Mouse (Mus musculus) heart, postnatal 0 days (tissue): Measurements from ENCODE around the gene Mpp6. TPM values are rescaled to one million over a fixed set of nuclear protein-coding genes. Genes with fewer than 3 reads are reported as not detected.
A peak's percentile ranks its signal among the peaks of the same experiment; 100 is the strongest.

Source experiments
- ATAC-seq: fragments of 200-750 bp; cut with Nextera tagmentation; 2 replicates; pipeline ENCODE4 v1.8.0; 2017; ENCODE audit warnings: low read depth, moderate number of reproducible peaks, moderate library complexity; ENCODE audit not compliant: insufficient read depth
- DNase-seq: peaks from one replicate; pipeline ENCODE4 v3.0.0-alpha.2; 2016; ENCODE audit warnings: low spot score
- H3K27ac ChIP-seq: fragments of 300-500 bp; sonication (generic); 2 replicates; pipeline ENCODE4 v1.5.1; 2014; ENCODE audit warnings: low read depth, mild to moderate bottlenecking
- H3K27me3 ChIP-seq: fragments of 300-500 bp; sonication (generic); 2 replicates; pipeline ENCODE4 v1.6.1; 2014; ENCODE audit warnings: low read length, mixed read lengths; ENCODE audit not compliant: control insufficient read depth, insufficient read depth
- H3K36me3 ChIP-seq: fragments of 300-500 bp; sonication (generic); replicated peaks from 2 replicates; pipeline ENCODE4 v1.6.1; 2014; ENCODE audit warnings: low read length, mixed read lengths; ENCODE audit not compliant: control insufficient read depth, insufficient read depth
- H3K4me1 ChIP-seq: fragments of 300-500 bp; sonication (generic); 2 replicates; pipeline ENCODE4 v1.6.1; 2014; ENCODE audit warnings: antibody characterized with exemption; ENCODE audit not compliant: control insufficient read depth, insufficient read depth
- H3K4me2 ChIP-seq: fragments of 300-500 bp; sonication (generic); 2 replicates; pipeline ENCODE4 v1.6.1; 2014; ENCODE audit warnings: low read depth, mild to moderate bottlenecking, low read length, moderate library complexity
- H3K4me3 ChIP-seq: fragments of 300-500 bp; sonication (generic); 2 replicates; pipeline ENCODE4 v1.5.1; 2014; ENCODE audit warnings: low read depth, low read length
- H3K9ac ChIP-seq: fragments of 300-500 bp; sonication (generic); replicated peaks from 2 replicates; pipeline ENCODE4 v1.6.1; 2014; ENCODE audit warnings: low read depth, low read length, mixed read lengths
- H3K9me3 ChIP-seq: fragments of 300-500 bp; sonication (generic); replicated peaks from 2 replicates; pipeline ENCODE4 v1.6.1; 2016; ENCODE audit warnings: low read length; ENCODE audit not compliant: control insufficient read depth
- CTCF ChIP-seq: IDR thresholded peaks from 2 replicates; pipeline ENCODE4 v1.5.1; 2016; ENCODE audit warnings: antibody characterized with exemption, control low read depth, low read depth
- EP300 ChIP-seq: IDR thresholded peaks from 2 replicates; pipeline ENCODE4 v1.6.1; 2016; ENCODE audit warnings: antibody characterized with exemption, low read depth
- WGBS: fragments of 180-500 bp; shearing (Covaris S2); extraction: QIAGEN DNeasy Blood & Tissue Kit; methylation state at CpG from one replicate; pipeline ENCODE4 v1.1.7; 2014; 5-methylcytosine and 5-hydroxymethylcytosine counted together
- polyA plus RNA-seq: library from polyadenylated mRNA; unstranded; fragments of >200 nt; fragmentation: Nextera tagmentation; extraction: Ambion mirVana; gene quantifications from 2 replicates; pipeline ENCODE4 v1.2.1, GENCODE M21; 2015
- total RNA-seq: library from RNA; depleted of rRNA; stranded (reverse); fragments of >200 nt; gene quantifications from 2 replicates; pipeline ENCODE4 v1.2.3, GENCODE M21; 2014; ENCODE audit warnings: low replicate concordance

The Mpp6 gene
- total and polyA plus RNA-seq, 2 experiments from 2014 or later, result 52.8 to 86.9 TPM

DNA sequence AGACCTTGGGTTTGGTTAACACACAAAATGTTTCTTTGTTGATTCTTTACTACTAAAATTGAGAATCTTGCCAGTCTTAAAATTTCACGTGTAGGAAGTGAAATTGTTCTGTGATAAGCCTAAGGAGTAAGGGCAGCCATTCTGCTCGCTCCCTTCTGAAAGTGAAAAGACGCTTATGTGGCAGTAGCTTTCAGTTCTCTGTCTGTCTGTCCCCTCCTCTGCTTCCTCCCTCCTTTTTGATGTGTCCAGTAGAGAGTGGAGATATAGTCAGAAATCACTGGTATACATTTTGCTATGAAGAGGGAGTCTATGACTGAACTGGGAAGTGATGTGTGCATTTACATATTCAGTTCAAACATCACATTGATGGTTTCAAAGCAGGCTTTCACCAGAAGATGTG, 82.8 kb downstream of the Mpp6 start:
- Histone ChIP-seq H3K27me3 (no peaks in the 10 kb centered on the region), H3K4me1 (peaks cover 8% of the 10 kb centered on the region; the same call in 1 of the 2 replicates), H3K9ac (no peak overlapping the region), H3K4me2 (no peak overlapping the region), H3K27ac (no peak overlapping the region), H3K36me3 (peaks cover 23% of the 10 kb centered on the region), H3K4me3 (no peak overlapping the region), H3K9me3 (no peaks in the 10 kb centered on the region)
- ATAC-seq, result no peak
- TF ChIP-seq EP300 (no peak), CTCF (no peak)
- 81% methylated on average over 3 of the region's 3 CpGs for WGBS
- no peak for DNase-seq

DNA sequence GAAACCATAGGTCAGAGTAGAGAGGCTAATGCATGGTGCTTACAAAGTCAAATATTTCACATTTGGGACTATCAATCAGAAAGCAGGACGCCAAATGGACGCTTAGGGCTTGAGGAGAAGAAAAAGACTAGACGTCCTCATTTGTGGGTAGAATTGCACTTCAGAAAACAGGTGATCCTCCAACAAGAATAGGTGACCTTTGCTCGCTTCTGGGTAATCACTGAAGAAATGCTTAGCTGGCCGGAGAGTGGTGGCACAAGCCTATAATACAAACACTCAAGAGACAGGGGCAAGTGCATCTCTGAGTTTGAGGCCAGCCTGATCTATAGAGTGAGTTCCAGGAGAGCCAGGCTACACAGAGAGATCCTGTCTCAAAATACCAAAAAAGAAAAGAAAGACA, 83.8 kb downstream of the Mpp6 start:
- Histone ChIP-seq H3K4me3 (no peak overlapping the region), H3K9me3 (no peaks in the 10 kb centered on the region), H3K27me3 (no peaks in the 10 kb centered on the region), H3K36me3 (peaks cover 23% of the 10 kb centered on the region), H3K9ac (no peak overlapping the region), H3K27ac (no peak overlapping the region), H3K4me1 (peaks cover 4% of the 10 kb centered on the region; the same call in 1 of the 2 replicates), H3K4me2 (no peak overlapping the region)
- DNase-seq (no peak), ATAC-seq (no peak)
- TF ChIP-seq EP300 (no peak), CTCF (no peak)
- WGBS, result 91% methylated on average over 5 of the region's 5 CpGs

DNA sequence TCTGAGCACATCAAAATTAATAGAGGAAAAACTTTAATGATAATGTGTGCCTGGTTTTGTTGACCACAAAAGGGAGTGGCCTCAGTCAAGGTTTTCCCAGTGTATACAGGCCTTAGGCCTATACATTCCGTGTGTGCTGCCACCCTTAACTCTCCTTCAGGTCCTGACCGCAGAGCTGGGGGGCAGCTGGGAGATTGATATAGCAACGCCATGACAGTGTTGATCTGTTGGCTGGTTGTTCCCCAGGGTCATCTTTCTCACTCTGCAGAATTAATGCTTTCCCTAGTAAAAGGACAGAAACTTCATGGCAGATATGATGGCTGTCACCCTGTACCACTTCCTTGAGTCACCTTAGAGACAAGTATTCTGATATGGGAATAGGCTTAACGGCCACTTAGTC, 94.3 kb downstream of the Mpp6 start:
- Histone ChIP-seq H3K4me3 (no peak overlapping the region), H3K27me3 (no peaks in the 10 kb centered on the region), H3K36me3 (no peaks in the 10 kb centered on the region), H3K4me1 (no peaks in the 10 kb centered on the region), H3K9me3 (no peaks in the 10 kb centered on the region), H3K27ac (no peak overlapping the region), H3K9ac (no peak overlapping the region), H3K4me2 (no peak overlapping the region)
- TF ChIP-seq CTCF (no peak), EP300 (no peak)
- WGBS, result 93% methylated on average over 4 of the region's 4 CpGs
- DNase-seq (no peak), ATAC-seq (no peak)

DNA sequence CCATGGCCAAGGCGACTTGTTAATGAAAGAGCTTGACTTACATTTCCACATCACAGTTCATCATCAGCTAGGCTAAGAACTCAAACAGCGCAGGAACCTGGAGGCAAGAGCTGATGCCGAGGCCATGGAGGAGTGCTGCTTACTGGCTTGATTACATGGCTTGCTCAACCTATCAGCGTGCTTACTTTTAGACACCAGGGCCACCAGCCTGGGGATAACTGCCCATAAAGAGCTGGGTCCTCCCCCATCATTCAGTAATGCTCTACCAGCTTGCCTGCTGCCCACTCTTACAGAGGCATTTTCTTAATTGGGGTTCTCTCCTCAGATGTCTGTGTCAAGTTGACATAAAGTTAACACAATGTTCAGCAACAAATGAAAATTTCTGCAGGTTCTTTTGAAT, 95.1 kb downstream of the Mpp6 start:
- H3K27ac ChIP-seq, result no peak overlapping the region
- no peak for ATAC-seq
- no peaks in the 10 kb centered on the region for H3K4me1 ChIP-seq
- no peak overlapping the region for H3K9ac ChIP-seq
- H3K36me3 ChIP-seq, result no peaks in the 10 kb centered on the region
- 87% methylated on average over 4 of the region's 4 CpGs for WGBS
- H3K9me3 ChIP-seq, result no peaks in the 10 kb centered on the region
- H3K4me3 ChIP-seq, result no peak overlapping the region
- no peaks in the 10 kb centered on the region for H3K27me3 ChIP-seq
- no peak overlapping the region for H3K4me2 ChIP-seq
- no peak for TF ChIP-seq CTCF
- no peak for DNase-seq

DNA sequence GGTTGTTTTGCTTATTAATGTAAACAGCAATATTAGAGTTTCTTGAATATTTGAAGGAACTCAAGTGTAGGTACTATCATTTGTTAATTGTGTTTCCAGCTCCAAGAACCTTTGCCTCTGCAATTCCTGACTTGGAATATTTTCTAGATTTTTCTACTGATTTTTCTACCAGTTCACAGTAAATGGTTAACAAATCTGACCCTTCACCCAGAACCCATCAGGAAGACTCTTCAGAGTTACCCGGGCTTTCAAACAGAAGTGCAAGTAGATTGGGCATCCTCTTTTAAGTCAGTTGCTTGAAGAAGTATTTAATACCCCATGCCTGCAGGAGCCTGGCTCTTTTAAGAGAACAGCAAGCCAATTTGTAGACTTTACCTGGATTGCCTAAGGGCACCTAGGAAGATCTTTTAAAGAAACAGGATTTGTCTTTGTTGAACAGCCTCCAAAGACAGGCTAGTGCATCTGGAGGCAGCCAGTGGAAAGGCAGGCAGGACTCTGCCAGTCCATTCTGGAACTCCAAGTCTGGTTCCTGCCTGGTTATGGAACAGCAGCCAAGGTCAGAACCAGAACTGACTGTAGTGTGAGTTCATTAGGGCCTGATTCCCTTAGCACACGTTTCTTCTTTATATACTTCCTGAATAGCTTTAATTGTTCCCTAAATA, 104.8 kb downstream of the Mpp6 start:
- DNase-seq (no peak), ATAC-seq (peak; percentile 24; the same call in 1 of the 2 replicates)
- Histone ChIP-seq H3K9me3 (no peaks in the 10 kb centered on the region), H3K4me2 (no peak overlapping the region), H3K36me3 (no peaks in the 10 kb centered on the region), H3K4me1 (peaks cover 7% of the 10 kb centered on the region), H3K27me3 (no peaks in the 10 kb centered on the region), H3K27ac (no peak overlapping the region), H3K9ac (no peak overlapping the region), H3K4me3 (no peak overlapping the region)
- TF ChIP-seq CTCF (no peak), EP300 (no peak)
- WGBS, result 39% methylated on average over 2 of the region's 2 CpGs

DNA sequence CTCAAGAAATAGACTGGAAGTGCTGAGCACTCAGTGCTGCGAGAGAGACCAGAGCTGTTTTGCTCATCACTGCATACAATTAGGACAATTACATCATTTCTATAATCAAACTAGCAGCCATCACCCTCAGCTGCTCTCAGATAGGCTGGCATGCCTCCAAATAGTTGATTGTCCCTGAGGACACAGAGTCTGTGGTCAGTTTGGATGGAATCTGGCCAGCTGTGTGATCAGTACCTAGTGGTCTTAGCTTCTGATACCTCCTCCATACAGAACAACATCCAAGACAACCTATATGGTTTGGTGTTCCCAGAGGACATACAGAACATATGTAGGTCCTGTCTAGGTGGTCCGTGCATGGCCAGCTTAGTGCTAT, 105.3 kb downstream of the Mpp6 start:
- H3K27ac ChIP-seq, result no peak overlapping the region
- ATAC-seq (peak; percentile 33; the same call in 1 of the 2 replicates), DNase-seq (no peak)
- H3K36me3 ChIP-seq, result no peaks in the 10 kb centered on the region
- no peak overlapping the region for H3K9ac ChIP-seq
- peaks cover 7% of the 10 kb centered on the region for H3K4me1 ChIP-seq
- no peak overlapping the region for H3K4me3 ChIP-seq
- TF ChIP-seq EP300, result no peak
- no peak for TF ChIP-seq CTCF
- 64% methylated on average over 2 of the region's 2 CpGs for WGBS
- H3K27me3 ChIP-seq, result no peaks in the 10 kb centered on the region
- H3K9me3 ChIP-seq, result no peaks in the 10 kb centered on the region
- no peak overlapping the region for H3K4me2 ChIP-seq
